Mouse (Mus musculus): ENCODE results near the gene Tm9sf2. TPM values are rescaled to one million over a fixed set of nuclear protein-coding genes. Genes with fewer than 3 reads are reported as not detected.

Gene Tm9sf2
- polyA plus RNA-seq, 1 experiment from 2014 or later: 191 TPM

DNA sequence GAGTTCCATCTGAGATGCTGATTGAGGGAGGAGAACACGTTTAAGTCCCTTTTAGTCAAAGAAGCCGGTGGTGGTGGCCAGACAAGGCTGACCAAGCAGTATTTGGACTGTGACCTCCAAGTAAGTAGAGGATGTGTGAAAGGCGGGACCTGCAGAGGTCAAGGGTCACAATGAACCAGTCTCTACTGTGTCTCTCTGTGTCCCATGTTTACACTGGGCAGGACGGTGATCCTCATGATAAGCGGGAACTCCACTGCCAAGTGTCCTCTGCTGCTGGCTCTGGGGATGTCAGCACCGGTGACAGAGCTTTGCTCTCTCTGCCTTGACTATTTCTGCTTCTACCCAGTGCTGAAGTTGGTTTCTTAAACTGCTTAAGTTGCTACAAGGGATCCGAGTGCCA, 64.2 kb downstream of the Tm9sf2 start:
- H3K9me3 ChIP-seq (ENCODE audit: control insufficient read depth, low read length): no peaks in the 10 kb centered on the region
- H3K36me3 ChIP-seq (ENCODE audit: control insufficient read depth, insufficient read depth, low read length): no peaks in the 10 kb centered on the region
- no peak overlapping the region for H3K4me2 ChIP-seq (ENCODE audit: low read length)
- no peak overlapping the region for H3K4me3 ChIP-seq (ENCODE audit: low read depth, low read length)
- WGBS: 63% methylated on average over 7 of the region's 7 CpGs
- H3K27me3 ChIP-seq (replicated peaks; ENCODE audit: control insufficient read depth, insufficient read depth, low read length): no peaks in the 10 kb centered on the region
- no peak overlapping the region for H3K27ac ChIP-seq (ENCODE audit: low read depth)
- ATAC-seq (replicated peaks; ENCODE audit: low FRiP score, low TSS enrichment, low read depth): no peak
- no peaks in the 10 kb centered on the region for H3K4me1 ChIP-seq (replicated peaks; ENCODE audit: control insufficient read depth, insufficient read depth, low read length)
- DNase-seq (ENCODE audit: low spot score): no peak
- no peak overlapping the region for H3K9ac ChIP-seq (ENCODE audit: low read length)

- H3K4me3 ChIP-seq (ENCODE audit: low read depth, low read length): no peak overlapping the region
- H3K4me1 ChIP-seq (replicated peaks; ENCODE audit: control insufficient read depth, insufficient read depth, low read length): no peaks in the 10 kb centered on the region
- H3K4me2 ChIP-seq (ENCODE audit: low read length): no peak overlapping the region
- H3K36me3 ChIP-seq (ENCODE audit: control insufficient read depth, insufficient read depth, low read length): no peaks in the 10 kb centered on the region
- 80% methylated on average over 14 of the region's 14 CpGs for WGBS
- DNase-seq (ENCODE audit: low spot score) (no peak), ATAC-seq (replicated peaks; ENCODE audit: low FRiP score, low TSS enrichment, low read depth) (no peak)
- H3K9me3 ChIP-seq (ENCODE audit: control insufficient read depth, low read length): no peaks in the 10 kb centered on the region
- no peaks in the 10 kb centered on the region for H3K27me3 ChIP-seq (replicated peaks; ENCODE audit: control insufficient read depth, insufficient read depth, low read length)
- no peak overlapping the region for H3K9ac ChIP-seq (ENCODE audit: low read length)
- no peak overlapping the region for H3K27ac ChIP-seq (ENCODE audit: low read depth)
Observed at GRCm38 (mm10) chr14:122176263-122176798, 69.5 kb downstream of the Tm9sf2 start.

DNA sequence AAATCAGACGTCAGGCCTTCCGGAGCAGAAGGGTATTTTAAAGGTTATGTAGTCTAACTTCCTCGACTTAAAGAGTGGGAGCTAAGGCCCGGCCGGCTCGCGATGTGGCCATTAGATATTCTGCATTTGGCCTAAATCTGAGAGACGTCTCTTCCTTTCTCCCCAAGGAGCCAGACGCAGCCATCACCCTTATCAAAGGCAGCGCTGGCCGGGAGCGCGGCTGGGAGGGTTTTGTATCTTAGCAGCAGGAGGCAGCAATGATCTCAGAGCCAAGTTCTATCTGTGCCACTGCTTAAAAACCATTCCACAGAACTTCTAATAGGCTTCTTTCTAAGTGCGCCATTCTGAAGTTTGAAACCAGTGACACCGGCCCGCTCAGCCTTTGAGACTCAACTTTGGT, 72.4 kb downstream of the Tm9sf2 start:
- Histone ChIP-seq H3K27ac (ENCODE audit: low read depth) (no peak overlapping the region), H3K27me3 (replicated peaks; ENCODE audit: control insufficient read depth, insufficient read depth, low read length) (no peaks in the 10 kb centered on the region), H3K9ac (ENCODE audit: low read length) (no peak overlapping the region), H3K4me2 (ENCODE audit: low read length) (no peak overlapping the region), H3K4me1 (replicated peaks; ENCODE audit: control insufficient read depth, insufficient read depth, low read length) (0 out of 2 replicates have a peak, but pooled peaks cover 5% of the 10 kb centered on the region), H3K9me3 (ENCODE audit: control insufficient read depth, low read length) (no peaks in the 10 kb centered on the region), H3K4me3 (ENCODE audit: low read depth, low read length) (no peak overlapping the region), H3K36me3 (ENCODE audit: control insufficient read depth, insufficient read depth, low read length) (no peaks in the 10 kb centered on the region)
- DNase-seq (ENCODE audit: low spot score) (no peak), ATAC-seq (replicated peaks; ENCODE audit: low FRiP score, low TSS enrichment, low read depth) (no peak)
- 71% methylated on average over 16 of the region's 16 CpGs for WGBS

DNA sequence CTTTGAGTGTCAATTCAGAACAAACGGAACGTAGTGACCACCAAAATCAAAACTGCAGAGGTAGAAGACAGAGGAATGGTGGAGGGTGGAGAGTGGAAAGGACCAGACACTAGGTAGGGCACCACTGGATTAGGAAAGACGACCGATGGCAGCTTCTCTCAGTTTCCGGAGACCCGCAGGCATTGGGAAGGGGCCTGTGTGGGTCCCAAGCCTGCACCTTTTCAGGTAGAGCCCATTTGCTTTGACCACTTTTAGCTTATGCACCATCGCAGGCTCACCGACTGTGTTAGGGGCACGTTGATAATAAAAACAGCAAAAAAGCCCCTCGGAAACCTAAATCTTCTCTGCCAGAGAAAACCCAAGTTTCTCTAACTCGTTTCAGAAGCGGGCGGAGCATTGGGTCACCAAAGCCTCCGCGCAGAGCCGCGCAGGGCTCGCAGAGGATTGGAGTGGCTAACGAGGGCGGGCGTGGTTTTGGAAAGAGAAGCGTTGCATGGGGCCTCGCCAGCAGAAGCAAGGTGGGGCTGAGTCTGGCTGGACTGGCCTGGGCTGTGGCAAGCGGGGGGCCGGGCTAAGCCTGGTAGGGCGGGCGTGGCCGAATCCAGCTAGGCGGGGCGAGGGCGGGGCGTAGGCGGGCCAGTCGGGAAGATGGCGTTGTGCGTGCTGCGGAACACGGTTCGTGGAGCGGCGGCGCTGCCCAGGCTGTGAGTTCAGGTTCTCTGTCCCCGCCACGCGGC, 74.4 kb downstream of the Tm9sf2 start, which contains the start of gene Clybl:
Gene Clybl, plus strand, starts transcription at position 627 of the 737 bp plus-strand sequence.
- Histone ChIP-seq H3K27ac (ENCODE audit: low read depth) (peak within 1 kb of the TSS; percentile 33; the same call in 1 of the 2 replicates), H3K4me3 (ENCODE audit: low read depth, low read length) (peak within 1 kb of the TSS; percentile 72), H3K36me3 (ENCODE audit: control insufficient read depth, insufficient read depth, low read length) (no peaks in the 10 kb centered on the region), H3K9ac (ENCODE audit: low read length) (peak within 1 kb of the TSS; percentile 61), H3K4me1 (replicated peaks; ENCODE audit: control insufficient read depth, insufficient read depth, low read length) (0 out of 2 replicates have a peak, but pooled peaks cover 5% of the 10 kb centered on the region), H3K9me3 (ENCODE audit: control insufficient read depth, low read length) (no peaks in the 10 kb centered on the region), H3K27me3 (replicated peaks; ENCODE audit: control insufficient read depth, insufficient read depth, low read length) (no peaks in the 10 kb centered on the region), H3K4me2 (ENCODE audit: low read length) (peak within 1 kb of the TSS; percentile 58)
- ATAC-seq (replicated peaks; ENCODE audit: low FRiP score, low TSS enrichment, low read depth): peak; percentile 98
- 3% methylated on average over 45 of the region's 45 CpGs for WGBS
- peak; percentile 97 for DNase-seq (ENCODE audit: low spot score)

- Histone ChIP-seq H3K9me3 (ENCODE audit: control insufficient read depth, low read length) (no peaks in the 10 kb centered on the region), H3K4me3 (ENCODE audit: low read depth, low read length) (peak overlapping the region; percentile 72), H3K36me3 (ENCODE audit: control insufficient read depth, insufficient read depth, low read length) (no peaks in the 10 kb centered on the region), H3K4me2 (ENCODE audit: low read length) (peak overlapping the region; percentile 58), H3K9ac (ENCODE audit: low read length) (peak overlapping the region; percentile 61), H3K27me3 (replicated peaks; ENCODE audit: control insufficient read depth, insufficient read depth, low read length) (no peaks in the 10 kb centered on the region), H3K27ac (ENCODE audit: low read depth) (peak overlapping the region; percentile 33; the same call in 1 of the 2 replicates), H3K4me1 (replicated peaks; ENCODE audit: control insufficient read depth, insufficient read depth, low read length) (0 out of 2 replicates have a peak, but pooled peaks cover 5% of the 10 kb centered on the region)
- peak; percentile 68; the same call in 1 of the 2 replicates for ATAC-seq (replicated peaks; ENCODE audit: low FRiP score, low TSS enrichment, low read depth)
- DNase-seq (ENCODE audit: low spot score): no peak
- WGBS: 2% methylated on average over 12 of the region's 12 CpGs
Observed at GRCm38 (mm10) chr14:122181815-122182157, 74.9 kb downstream of the Tm9sf2 start.

GRCm38 (mm10) chr14:122182220-122182619, 75.4 kb downstream of the Tm9sf2 start:
- no peak overlapping the region; the same call in 1 of the 2 replicates for H3K9ac ChIP-seq (ENCODE audit: low read length)
- no peaks in the 10 kb centered on the region for H3K9me3 ChIP-seq (ENCODE audit: control insufficient read depth, low read length)
- no peaks in the 10 kb centered on the region for H3K36me3 ChIP-seq (ENCODE audit: control insufficient read depth, insufficient read depth, low read length)
- peak overlapping the region; percentile 72 for H3K4me3 ChIP-seq (ENCODE audit: low read depth, low read length)
- 0 out of 2 replicates have a peak, but pooled peaks cover 5% of the 10 kb centered on the region for H3K4me1 ChIP-seq (replicated peaks; ENCODE audit: control insufficient read depth, insufficient read depth, low read length)
- no peak overlapping the region for H3K27ac ChIP-seq (ENCODE audit: low read depth)
- peak overlapping the region; percentile 58 for H3K4me2 ChIP-seq (ENCODE audit: low read length)
- WGBS: 66% methylated on average over 6 of the region's 6 CpGs
- no peak for DNase-seq (ENCODE audit: low spot score)
- no peak for ATAC-seq (replicated peaks; ENCODE audit: low FRiP score, low TSS enrichment, low read depth)
- H3K27me3 ChIP-seq (replicated peaks; ENCODE audit: control insufficient read depth, insufficient read depth, low read length): no peaks in the 10 kb centered on the region

GRCm38 (mm10) chr14:122183974-122184373, 77.1 kb downstream of the Tm9sf2 start:
- Histone ChIP-seq H3K9me3 (ENCODE audit: control insufficient read depth, low read length) (no peaks in the 10 kb centered on the region), H3K4me1 (replicated peaks; ENCODE audit: control insufficient read depth, insufficient read depth, low read length) (0 out of 2 replicates have a peak, but pooled peaks cover 5% of the 10 kb centered on the region), H3K36me3 (ENCODE audit: control insufficient read depth, insufficient read depth, low read length) (no peaks in the 10 kb centered on the region), H3K4me3 (ENCODE audit: low read depth, low read length) (no peak overlapping the region), H3K27ac (ENCODE audit: low read depth) (no peak overlapping the region), H3K4me2 (ENCODE audit: low read length) (no peak overlapping the region), H3K27me3 (replicated peaks; ENCODE audit: control insufficient read depth, insufficient read depth, low read length) (no peaks in the 10 kb centered on the region), H3K9ac (ENCODE audit: low read length) (no peak overlapping the region)
- no peak for ATAC-seq (replicated peaks; ENCODE audit: low FRiP score, low TSS enrichment, low read depth)
- no peak for DNase-seq (ENCODE audit: low spot score)
- 78% methylated on average over 11 of the region's 11 CpGs for WGBS

DNA sequence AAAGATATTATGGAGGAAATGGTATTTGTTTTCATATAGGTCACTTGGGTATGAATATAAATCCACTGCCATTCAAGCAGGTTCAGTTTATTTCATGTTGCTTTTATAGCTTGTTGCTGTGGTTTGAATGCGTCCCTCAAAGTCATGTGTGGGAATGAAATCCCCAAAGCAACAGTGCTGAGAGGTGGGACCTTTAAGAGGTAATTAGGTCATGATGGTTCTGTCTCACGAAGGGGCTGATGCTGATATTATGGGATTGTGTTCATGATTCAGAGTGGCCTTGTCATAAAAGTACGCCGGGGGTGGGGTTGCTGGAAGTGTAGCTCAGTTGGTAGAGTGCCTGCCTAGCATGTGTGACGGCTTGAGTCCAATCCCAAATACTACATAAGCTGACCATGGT, 81.4 kb downstream of the Tm9sf2 start:
- Histone ChIP-seq H3K9ac (ENCODE audit: low read length) (no peak overlapping the region), H3K36me3 (ENCODE audit: control insufficient read depth, insufficient read depth, low read length) (no peaks in the 10 kb centered on the region), H3K4me3 (ENCODE audit: low read depth, low read length) (no peak overlapping the region), H3K4me1 (replicated peaks; ENCODE audit: control insufficient read depth, insufficient read depth, low read length) (no peaks in the 10 kb centered on the region), H3K27ac (ENCODE audit: low read depth) (no peak overlapping the region), H3K9me3 (ENCODE audit: control insufficient read depth, low read length) (no peaks in the 10 kb centered on the region), H3K4me2 (ENCODE audit: low read length) (no peak overlapping the region), H3K27me3 (replicated peaks; ENCODE audit: control insufficient read depth, insufficient read depth, low read length) (no peaks in the 10 kb centered on the region)
- WGBS: 83% methylated on average over 5 of the region's 5 CpGs
- ATAC-seq (replicated peaks; ENCODE audit: low FRiP score, low TSS enrichment, low read depth) (no peak), DNase-seq (ENCODE audit: low spot score) (no peak)

Measured in intestine, embryonic 14.5 days (tissue).